Mouse (Mus musculus) intestine, embryonic 16.5 days (tissue): ENCODE measurements at regions not wholly inside any gene's neighbourhood (a gene's known extent, or its start where the extent isn't known, plus 50 kb on each side); places are given as distances from the start of the nearest gene placed in this dataset.

Experiments used
- ATAC-seq: fragments of 200-750 bp; cut with Nextera tagmentation; 2 replicates; pipeline ENCODE4 v1.8.0; 2017; ENCODE audit warnings: moderate TSS enrichment, moderate library complexity
- H3K27ac ChIP-seq: fragments of 300-500 bp; sonication (generic); 2 replicates; pipeline ENCODE4 v1.5.1; 2014; ENCODE audit warnings: mild to moderate bottlenecking, low read length
- H3K27me3 ChIP-seq: fragments of 300-500 bp; sonication (generic); replicated peaks from 2 replicates; pipeline ENCODE4 v1.6.1; 2014; ENCODE audit warnings: low read length, control low read depth, mixed read lengths; ENCODE audit not compliant: control insufficient read depth, insufficient read depth
- H3K36me3 ChIP-seq: fragments of 300-500 bp; sonication (generic); 2 replicates; pipeline ENCODE4 v1.6.1; 2014; ENCODE audit warnings: low read length, control low read depth; ENCODE audit not compliant: control insufficient read depth, insufficient read depth
- H3K4me1 ChIP-seq: fragments of 300-500 bp; sonication (generic); 2 replicates; pipeline ENCODE4 v1.6.1; 2014; ENCODE audit warnings: low read length, control low read depth, mixed read lengths; ENCODE audit not compliant: control insufficient read depth, insufficient read depth
- H3K4me2 ChIP-seq: fragments of 300-500 bp; sonication (generic); 2 replicates; pipeline ENCODE4 v1.6.1; 2014; ENCODE audit warnings: low read depth, low read length, control low read depth
- H3K4me3 ChIP-seq: fragments of 300-500 bp; sonication (generic); 2 replicates; pipeline ENCODE4 v1.5.1; 2014; ENCODE audit warnings: mild to moderate bottlenecking, low read length
- H3K9ac ChIP-seq: fragments of 300-500 bp; sonication (generic); 2 replicates; pipeline ENCODE4 v1.6.1; 2014; ENCODE audit warnings: low read depth, low read length
- H3K9me3 ChIP-seq: fragments of 300-500 bp; sonication (generic); 2 replicates; pipeline ENCODE4 v1.6.1; 2016; ENCODE audit warnings: low read length, control low read depth; ENCODE audit not compliant: control insufficient read depth
- WGBS: fragments of 180-500 bp; shearing (Covaris S2); extraction: QIAGEN DNeasy Blood & Tissue Kit; methylation state at CpG from one replicate; pipeline ENCODE4 v1.1.7; 2014; 5-methylcytosine and 5-hydroxymethylcytosine counted together

GRCm38 (mm10) chr10:17551869-17552268 lies 171.1 kb upstream of the Cited2 start:
- WGBS: 90% methylated on average over 6 of the region's 6 CpGs
- no peaks in the 10 kb centered on the region for H3K9me3 ChIP-seq
- H3K27me3 ChIP-seq: no peaks in the 10 kb centered on the region
- no peak overlapping the region for H3K9ac ChIP-seq
- H3K36me3 ChIP-seq: no peaks in the 10 kb centered on the region
- H3K27ac ChIP-seq: no peak overlapping the region
- no peak overlapping the region for H3K4me2 ChIP-seq
- ATAC-seq: no peak
- no peak overlapping the region for H3K4me3 ChIP-seq
- H3K4me1 ChIP-seq: no peaks in the 10 kb centered on the region

- Histone ChIP-seq H3K4me2 (no peak overlapping the region), H3K27me3 (no peaks in the 10 kb centered on the region), H3K9me3 (no peaks in the 10 kb centered on the region), H3K36me3 (no peaks in the 10 kb centered on the region), H3K9ac (no peak overlapping the region), H3K4me1 (no peaks in the 10 kb centered on the region), H3K27ac (no peak overlapping the region), H3K4me3 (no peak overlapping the region)
- no peak for ATAC-seq
Observed at GRCm38 (mm10) chr10:17552277-17552676, 170.7 kb upstream of the Cited2 start.

- WGBS: 73% methylated on average over 4 of the region's 4 CpGs
- Histone ChIP-seq H3K9ac (no peak overlapping the region), H3K4me3 (no peak overlapping the region), H3K4me2 (no peak overlapping the region), H3K36me3 (no peaks in the 10 kb centered on the region), H3K27me3 (no peaks in the 10 kb centered on the region), H3K27ac (no peak overlapping the region), H3K4me1 (peaks cover 6% of the 10 kb centered on the region; the same call in 1 of the 2 replicates), H3K9me3 (no peaks in the 10 kb centered on the region)
- no peak for ATAC-seq
Observed at GRCm38 (mm10) chr10:17556391-17556790, 166.6 kb upstream of the Cited2 start.

GRCm38 (mm10) chr10:17559370-17559955 lies 163.6 kb upstream of the Cited2 start:
- H3K27me3 ChIP-seq: no peaks in the 10 kb centered on the region
- H3K27ac ChIP-seq: no peak overlapping the region
- H3K4me1 ChIP-seq: peaks cover 11% of the 10 kb centered on the region; the same call in 1 of the 2 replicates
- no peak overlapping the region for H3K4me3 ChIP-seq
- no peak overlapping the region for H3K4me2 ChIP-seq
- no peak for ATAC-seq
- WGBS: 58% methylated on average over 5 of the region's 5 CpGs
- no peaks in the 10 kb centered on the region for H3K9me3 ChIP-seq
- no peak overlapping the region for H3K9ac ChIP-seq
- H3K36me3 ChIP-seq: no peaks in the 10 kb centered on the region

- WGBS: 35% methylated on average over 3 of the region's 3 CpGs
- Histone ChIP-seq H3K9me3 (no peaks in the 10 kb centered on the region), H3K27me3 (no peaks in the 10 kb centered on the region), H3K4me2 (no peak overlapping the region), H3K36me3 (no peaks in the 10 kb centered on the region), H3K4me3 (no peak overlapping the region), H3K27ac (peak overlapping the region; percentile 54), H3K4me1 (peaks cover 11% of the 10 kb centered on the region; the same call in 1 of the 2 replicates), H3K9ac (no peak overlapping the region)
- peak; percentile 66; the same call in 1 of the 2 replicates for ATAC-seq
Observed at GRCm38 (mm10) chr10:17559980-17560379, 163.0 kb upstream of the Cited2 start.

- no peaks in the 10 kb centered on the region for H3K27me3 ChIP-seq
- WGBS: 49% methylated on average over 7 of the region's 7 CpGs
- H3K9me3 ChIP-seq: no peaks in the 10 kb centered on the region
- H3K27ac ChIP-seq: no peak overlapping the region
- ATAC-seq: no peak
- peaks cover 11% of the 10 kb centered on the region; the same call in 1 of the 2 replicates for H3K4me1 ChIP-seq
- no peak overlapping the region for H3K4me3 ChIP-seq
- no peak overlapping the region for H3K4me2 ChIP-seq
- H3K36me3 ChIP-seq: no peaks in the 10 kb centered on the region
- H3K9ac ChIP-seq: no peak overlapping the region
Observed at GRCm38 (mm10) chr10:17561466-17561865, 161.6 kb upstream of the Cited2 start.

GRCm38 (mm10) chr10:17561977-17562376 lies 161.0 kb upstream of the Cited2 start:
- Histone ChIP-seq H3K4me1 (peaks cover 11% of the 10 kb centered on the region; the same call in 1 of the 2 replicates), H3K36me3 (no peaks in the 10 kb centered on the region), H3K4me2 (no peak overlapping the region), H3K27me3 (no peaks in the 10 kb centered on the region), H3K4me3 (no peak overlapping the region), H3K9me3 (no peaks in the 10 kb centered on the region), H3K9ac (no peak overlapping the region), H3K27ac (no peak overlapping the region)
- 66% methylated on average over 5 of the region's 5 CpGs for WGBS
- no peak for ATAC-seq

GRCm38 (mm10) chr10:17562410-17563350 lies 160.3 kb upstream of the Cited2 start:
- 45% methylated on average over 7 of the region's 7 CpGs for WGBS
- Histone ChIP-seq H3K27me3 (no peaks in the 10 kb centered on the region), H3K4me2 (no peak overlapping the region), H3K27ac (no peak overlapping the region), H3K9me3 (no peaks in the 10 kb centered on the region), H3K4me3 (no peak overlapping the region), H3K9ac (no peak overlapping the region), H3K4me1 (peaks cover 11% of the 10 kb centered on the region; the same call in 1 of the 2 replicates), H3K36me3 (no peaks in the 10 kb centered on the region)
- ATAC-seq: no peak

GRCm38 (mm10) chr10:17563351-17563749 lies 159.7 kb upstream of the Cited2 start:
- Histone ChIP-seq H3K36me3 (no peaks in the 10 kb centered on the region), H3K4me2 (no peak overlapping the region), H3K27me3 (no peaks in the 10 kb centered on the region), H3K9ac (no peak overlapping the region), H3K27ac (no peak overlapping the region), H3K9me3 (no peaks in the 10 kb centered on the region), H3K4me3 (no peak overlapping the region), H3K4me1 (peaks cover 11% of the 10 kb centered on the region; the same call in 1 of the 2 replicates)
- 52% methylated on average over 4 of the region's 4 CpGs for WGBS
- ATAC-seq: no peak
